Mouse (Mus musculus): Measurements from ENCODE around the gene Mtf2.
"Not testable (repeated sequence)": the region's sequence is repeated elsewhere in the genome, so short reads cannot be mapped to it uniquely, and the experiment has no call there.

The Mtf2 gene

GRCm38 (mm10) chr5:108082380-108082779 is 16.9 kb downstream of the Mtf2 start:
- DNase-seq (ENCODE audit: low spot score in 2 of 2): no peak

GRCm38 (mm10) chr5:108085440-108085839 is 20.0 kb downstream of the Mtf2 start:
- DNase-seq (ENCODE audit: low spot score in 2 of 2): no peak

- DNase-seq (ENCODE audit: low spot score in 2 of 2): not testable (repeated sequence)
Measured at GRCm38 (mm10) chr5:108092731-108093130, 27.3 kb downstream of the Mtf2 start.

GRCm38 (mm10) chr5:108097676-108098075 is 32.2 kb downstream of the Mtf2 start:
- no peak for DNase-seq (ENCODE audit: low spot score in 2 of 2)

- no peak for DNase-seq (ENCODE audit: low spot score in 2 of 2)
Measured at GRCm38 (mm10) chr5:108100196-108100595, 34.7 kb downstream of the Mtf2 start.

- no peak for DNase-seq (ENCODE audit: low spot score in 2 of 2)
Measured at GRCm38 (mm10) chr5:108104306-108104705, 38.8 kb downstream of the Mtf2 start.

GRCm38 (mm10) chr5:108109346-108109745 is 43.9 kb downstream of the Mtf2 start:
- DNase-seq (ENCODE audit: low spot score in 2 of 2): no peak

GRCm38 (mm10) chr5:108117693-108118092 is 52.2 kb downstream of the Mtf2 start:
- no peak for DNase-seq (ENCODE audit: low spot score in 2 of 2)

- DNase-seq (ENCODE audit: low spot score in 2 of 2): no peak
Measured at GRCm38 (mm10) chr5:108120221-108120900, 54.9 kb downstream of the Mtf2 start.

GRCm38 (mm10) chr5:108131849-108132440 is 66.5 kb downstream of the Mtf2 start:
- DNase-seq (ENCODE audit: low spot score in 2 of 2): no peak

GRCm38 (mm10) chr5:108132441-108133243 is 67.2 kb downstream of the Mtf2 start, which contains the start of the genes Tmed5 and Ccdc18:
TSS of gene Tmed5 (minus strand) at chr5:108132620.
TSS of gene Ccdc18 (plus strand) at chr5:108132875.
- DNase-seq (ENCODE audit: low spot score in 2 of 2): peak; percentile 96 to 97

GRCm38 (mm10) chr5:108152592-108152991 is 87.1 kb downstream of the Mtf2 start:
- no peak for DNase-seq (ENCODE audit: low spot score in 2 of 2)
